Mouse (Mus musculus): ENCODE results near the gene Olfr965. TPM values are rescaled to one million over a fixed set of nuclear protein-coding genes. Genes with fewer than 3 reads are reported as not detected.

Gene Olfr965
- not detected for polyA plus RNA-seq (2017; shearing (Covaris generic))

GRCm38 (mm10) chr9:39711053-39711452, at the start of gene Olfr965:
TSS of gene Olfr965 (plus strand) at chr9:39711353.

GRCm38 (mm10) chr9:39666905-39667304, 44.2 kb upstream of the Olfr965 start, which contains the start of gene Olfr963:
TSS of gene Olfr963 (plus strand) at chr9:39667205.

GRCm38 (mm10) chr9:39707017-39707416, 4.1 kb upstream of the Olfr965 start, which contains the start of gene Olfr149:
TSS of gene Olfr149 (minus strand) at chr9:39707117.

GRCm38 (mm10) chr9:39730678-39731077, 19.5 kb downstream of the Olfr965 start, which contains the start of gene Olfr150:
TSS of gene Olfr150 (plus strand) at chr9:39730978.

GRCm38 (mm10) chr9:39745949-39746348, 34.8 kb downstream of the Olfr965 start, which contains the start of gene Olfr967:
TSS of gene Olfr967 (plus strand) at chr9:39746249.

Other genes starting within 250 kb of the Olfr965 start
- not detected for gene Olfr955, start 239.4 kb upstream of the Olfr965 start, polyA plus RNA-seq (2017; shearing (Covaris generic))
- gene Olfr44, start 217.4 kb upstream of the Olfr965 start, polyA plus RNA-seq (2017; shearing (Covaris generic)), result not detected
- not detected for gene Olfr957, start 195.5 kb upstream of the Olfr965 start, polyA plus RNA-seq (2017; shearing (Covaris generic))
- gene Olfr958, start 157.3 kb upstream of the Olfr965 start, polyA plus RNA-seq (2017; shearing (Covaris generic)), result not detected
- not detected for gene Olfr959, start 135.8 kb upstream of the Olfr965 start, polyA plus RNA-seq (2017; shearing (Covaris generic))
- under 1 TPM; 0.11 to 0.82 TPM for gene AW551984, start 107.0 kb upstream of the Olfr965 start, polyA plus RNA-seq (2017; shearing (Covaris generic))
- under 1 TPM in 1 of 2 experiments, not detected in 1; 0.25 TPM for gene Olfr148, start 100.7 kb upstream of the Olfr965 start, polyA plus RNA-seq (2017; shearing (Covaris generic))
- not detected for gene Olfr960, start 90.0 kb upstream of the Olfr965 start, polyA plus RNA-seq (2017; shearing (Covaris generic))
- gene Olfr961, start 66.3 kb upstream of the Olfr965 start, polyA plus RNA-seq (2017; shearing (Covaris generic)), result under 1 TPM; 0.11 to 0.13 TPM
- gene Olfr963, start 44.1 kb upstream of the Olfr965 start, polyA plus RNA-seq (2017; shearing (Covaris generic)), result not detected
- gene Olfr149, start 4.2 kb upstream of the Olfr965 start, polyA plus RNA-seq (2017; shearing (Covaris generic)), result under 1 TPM in 1 of 2 experiments, not detected in 1; 0.23 TPM
- under 1 TPM; 0.20 to 0.27 TPM for gene Olfr150, start 19.6 kb downstream of the Olfr965 start, polyA plus RNA-seq (2017; shearing (Covaris generic))
- under 1 TPM in 1 of 2 experiments, not detected in 1; 0.43 TPM for gene Olfr967, start 34.9 kb downstream of the Olfr965 start, polyA plus RNA-seq (2017; shearing (Covaris generic))
- gene Olfr968, start 71.9 kb downstream of the Olfr965 start, polyA plus RNA-seq (2017; shearing (Covaris generic)), result not detected
- gene Olfr969, start 79.6 kb downstream of the Olfr965 start, polyA plus RNA-seq (2017; shearing (Covaris generic)), result 1 to 10 TPM in 1 of 2 experiments, under 1 TPM in 1; 0.10 to 1.1 TPM
- under 1 TPM; 0.13 to 0.45 TPM for gene Olfr970, start 97.5 kb downstream of the Olfr965 start, polyA plus RNA-seq (2017; shearing (Covaris generic))
- gene Olfr971, start 125.5 kb downstream of the Olfr965 start, polyA plus RNA-seq (2017; shearing (Covaris generic)), result under 1 TPM in 1 of 2 experiments, not detected in 1; 0.23 TPM
- gene Olfr972, start 155.1 kb downstream of the Olfr965 start, polyA plus RNA-seq (2017; shearing (Covaris generic)), result not detected
- gene Olfr229, start 196.0 kb downstream of the Olfr965 start, polyA plus RNA-seq (2017; shearing (Covaris generic)), result not detected
- under 1 TPM in 1 of 2 experiments, not detected in 1; 0.38 TPM for gene Olfr974, start 226.1 kb downstream of the Olfr965 start, polyA plus RNA-seq (2017; shearing (Covaris generic))
- gene Olfr975, start 240.7 kb downstream of the Olfr965 start, polyA plus RNA-seq (2017; shearing (Covaris generic)), result not detected
- gene Olfr976, start 249.8 kb downstream of the Olfr965 start, polyA plus RNA-seq (2017; shearing (Covaris generic)), result not detected

Data from inflammation-experienced regulatory T-cells (primary cell).